Comparison of ENCODE assay signal across 9 mouse cellular contexts in genomic region chr7:105735464-105735863, GRCm38 (mm10). TPM values are rescaled to one million over a fixed set of nuclear protein-coding genes. Genes with fewer than 3 reads are reported as not detected.
DNase-seq lines count a peak whose midpoint lies in the region; ATAC-seq and TF ChIP-seq lines count a peak whose summit lies in the region.
"Not testable (repeated sequence)": the region's sequence is repeated elsewhere in the genome, so short reads cannot be mapped to it uniquely, and the experiment has no call there.
"Had no signal": no experiment of that assay in that cellular context is flagged by ENCODE, and none has a peak within 500 bp of the region (broad histone marks: within the 10 kb centered on the region; RNA-seq: fewer than 3 reads in every experiment).

No protein-coding gene starts in this region.

- peak overlapping the region; percentile 75 for H3K4me3 ChIP-seq in ES-Bruce4 (ENCODE audit: low read depth, low read length)
- H3K4me3 ChIP-seq in embryonic facial prominence, embryonic 11.5 days (ENCODE audit: low read depth, low read length): peak overlapping the region; percentile 87
- peak overlapping the region; percentile 83 for H3K4me3 ChIP-seq in forebrain, embryonic 16.5 days (replicated peaks; ENCODE audit: low read length)
- H3K4me3 ChIP-seq in hindbrain, embryonic 10.5 days: peak overlapping the region; percentile 89
- peak overlapping the region; percentile 89 for H3K4me3 ChIP-seq in kidney, embryonic 15.5 days (replicated peaks)
- peak overlapping the region; percentile 90 for H3K4me3 ChIP-seq in liver, embryonic 12.5 days
- H3K4me3 ChIP-seq in midbrain, embryonic 11.5 days (ENCODE audit: low read depth, low read length): peak overlapping the region; percentile 82
- H3K4me3 ChIP-seq in spleen, adult 2 months (ENCODE audit: extremely low read depth, insufficient read depth, insufficient read length): peak overlapping the region; percentile 40; the same call in 1 of the 2 replicates

- not testable (repeated sequence) for TF ChIP-seq EP300 in ES-Bruce4 (IDR thresholded peaks at IDR 0.05; ENCODE audit: insufficient read depth, low read depth, low read length)

- peak overlapping the region; percentile 95 for H3K9ac ChIP-seq in ES-Bruce4 (ENCODE audit: low read depth, poor library complexity, severe bottlenecking)
- peak overlapping the region; percentile 80 for H3K9ac ChIP-seq in embryonic facial prominence, embryonic 11.5 days (replicated peaks; ENCODE audit: low read length)
- H3K9ac ChIP-seq in forebrain, embryonic 16.5 days (replicated peaks; ENCODE audit: low read depth, low read length): peak overlapping the region; percentile 85; the same call in 1 of the 2 replicates
- H3K9ac ChIP-seq in kidney, embryonic 15.5 days: peak overlapping the region; percentile 95
- peak overlapping the region; percentile 96 for H3K9ac ChIP-seq in liver, embryonic 12.5 days
- peak overlapping the region; percentile 92 for H3K9ac ChIP-seq in midbrain, embryonic 11.5 days (ENCODE audit: low read length)

- peaks cover 35% of the 10 kb centered on the region for H3K36me3 ChIP-seq in ES-Bruce4 (ENCODE audit: control insufficient read depth, insufficient read depth, low read length, poor library complexity, severe bottlenecking)
- not testable (repeated sequence) for H3K36me3 ChIP-seq in embryonic facial prominence, embryonic 11.5 days (replicated peaks; ENCODE audit: control insufficient read depth, insufficient read depth, low read depth, low read length)
- peaks cover 15% of the 10 kb centered on the region for H3K36me3 ChIP-seq in forebrain, embryonic 16.5 days (ENCODE audit: control insufficient read depth, insufficient read depth)
- H3K36me3 ChIP-seq in hindbrain, embryonic 10.5 days: peaks cover 54% of the 10 kb centered on the region
- H3K36me3 ChIP-seq in kidney, embryonic 15.5 days: peaks cover 55% of the 10 kb centered on the region
- peaks cover 58% of the 10 kb centered on the region for H3K36me3 ChIP-seq in liver, embryonic 12.5 days
- peaks cover 19% of the 10 kb centered on the region for H3K36me3 ChIP-seq in midbrain, embryonic 11.5 days (ENCODE audit: control insufficient read depth, insufficient read depth, low read length)
- peaks cover 20% of the 10 kb centered on the region for H3K36me3 ChIP-seq in spleen, adult 2 months (ENCODE audit: control insufficient read depth, insufficient read depth, low read length)

- DNase-seq in embryonic facial prominence, embryonic 11.5 days (ENCODE audit: low spot score); hindbrain, embryonic 10.5 days (ENCODE audit: low spot score); midbrain, embryonic 11.5 days (ENCODE audit: low spot score, missing footprints); spleen, adult 2 months (ENCODE audit: low read depth in 1 of 2, low spot score in 2 of 2): not testable (repeated sequence)

- TF ChIP-seq POLR2A in ES-Bruce4 (IDR thresholded peaks at IDR 0.05; ENCODE audit: insufficient read depth, low read length); spleen, adult 2 months (IDR thresholded peaks at IDR 0.05; ENCODE audit: low read depth, low read length): not testable (repeated sequence)

- 51% methylated on average over 4 of the region's 4 CpGs for WGBS in embryonic facial prominence, embryonic 11.5 days
- 53% methylated on average over 4 of the region's 4 CpGs for WGBS in forebrain, embryonic 16.5 days
- WGBS in hindbrain, embryonic 10.5 days: 62% methylated on average over 4 of the region's 4 CpGs
- 53% methylated on average over 4 of the region's 4 CpGs for WGBS in kidney, embryonic 15.5 days
- WGBS in liver, embryonic 12.5 days (ENCODE audit: insufficient replicate concordance): 36% methylated on average over 4 of the region's 4 CpGs
- WGBS in midbrain, embryonic 11.5 days: 61% methylated on average over 4 of the region's 4 CpGs
- WGBS in spleen, adult 2 months: 39% methylated on average over 4 of the region's 4 CpGs

- H3K4me2 ChIP-seq in embryonic facial prominence, embryonic 11.5 days (ENCODE audit: low read depth, low read length): peak overlapping the region; percentile 86
- peak overlapping the region; percentile 87 for H3K4me2 ChIP-seq in forebrain, embryonic 16.5 days (ENCODE audit: low read length)
- H3K4me2 ChIP-seq in kidney, embryonic 15.5 days: peak overlapping the region; percentile 64
- peak overlapping the region; percentile 93 for H3K4me2 ChIP-seq in liver, embryonic 12.5 days
- H3K4me2 ChIP-seq in midbrain, embryonic 11.5 days: peak overlapping the region; percentile 82

- ATAC-seq in embryonic facial prominence, embryonic 11.5 days (replicated peaks; ENCODE audit: insufficient number of reproducible peaks, low FRiP score, low TSS enrichment, low read depth); forebrain, embryonic 16.5 days; kidney, embryonic 15.5 days (replicated peaks; ENCODE audit: low FRiP score); liver, embryonic 12.5 days; midbrain, embryonic 11.5 days (ENCODE audit: low FRiP score): not testable (repeated sequence)

- not testable (repeated sequence) for H3K9me3 ChIP-seq in ES-Bruce4 (replicated peaks; ENCODE audit: control insufficient read depth, insufficient read depth, low read length, poor library complexity, severe bottlenecking); embryonic facial prominence, embryonic 11.5 days (replicated peaks; ENCODE audit: control insufficient read depth, low read length); forebrain, embryonic 16.5 days (ENCODE audit: control insufficient read depth, low read length); hindbrain, embryonic 10.5 days; kidney, embryonic 15.5 days (replicated peaks); liver, embryonic 12.5 days (replicated peaks); midbrain, embryonic 11.5 days (ENCODE audit: control insufficient read depth, low read length)

- not testable (repeated sequence) for TF ChIP-seq CTCF in ES-Bruce4 (IDR thresholded peaks at IDR 0.05; ENCODE audit: low read depth, low read length); spleen, adult 2 months (IDR thresholded peaks at IDR 0.05; ENCODE audit: extremely low read depth, insufficient read depth, insufficient read length, insufficient replicate concordance)

- not testable (repeated sequence) for H3K4me1 ChIP-seq in ES-Bruce4 (ENCODE audit: control insufficient read depth, insufficient read depth, low read length); embryonic facial prominence, embryonic 11.5 days (ENCODE audit: control insufficient read depth, insufficient read depth, low read length); spleen, adult 2 months (ENCODE audit: control insufficient read depth, insufficient read depth, insufficient read length)
- H3K4me1 ChIP-seq in forebrain, embryonic 16.5 days (replicated peaks; ENCODE audit: control insufficient read depth, insufficient read depth, low read length): peaks cover 22% of the 10 kb centered on the region
- H3K4me1 ChIP-seq in hindbrain, embryonic 10.5 days (replicated peaks): peaks cover 42% of the 10 kb centered on the region
- peaks cover 37% of the 10 kb centered on the region for H3K4me1 ChIP-seq in kidney, embryonic 15.5 days
- H3K4me1 ChIP-seq in liver, embryonic 12.5 days: peaks cover 59% of the 10 kb centered on the region
- H3K4me1 ChIP-seq in midbrain, embryonic 11.5 days (ENCODE audit: control insufficient read depth, insufficient read depth, low read length): peaks cover 22% of the 10 kb centered on the region; the same call in 1 of the 2 replicates

- not testable (repeated sequence) for H3K27me3 ChIP-seq in ES-Bruce4 (ENCODE audit: control insufficient read depth, insufficient read depth, low read length, poor library complexity, severe bottlenecking); embryonic facial prominence, embryonic 11.5 days (ENCODE audit: control insufficient read depth, insufficient read depth, low read length); forebrain, embryonic 16.5 days (replicated peaks; ENCODE audit: control insufficient read depth, insufficient read depth, low read length); hindbrain, embryonic 10.5 days (ENCODE audit: insufficient read depth, poor library complexity, severe bottlenecking); kidney, embryonic 15.5 days; liver, embryonic 12.5 days (replicated peaks); midbrain, embryonic 11.5 days (ENCODE audit: control insufficient read depth, insufficient read depth, low read length); spleen, adult 2 months (ENCODE audit: control insufficient read depth, insufficient read depth, low read length)

- not testable (repeated sequence) for H3K27ac ChIP-seq in ES-Bruce4 (ENCODE audit: insufficient read depth, low read length); embryonic facial prominence, embryonic 11.5 days (replicated peaks; ENCODE audit: low read depth, low read length); forebrain, embryonic 16.5 days (ENCODE audit: low read length); midbrain, embryonic 11.5 days (ENCODE audit: low read depth, low read length); spleen, adult 2 months (ENCODE audit: insufficient read depth, low read length)
- H3K27ac ChIP-seq in hindbrain, embryonic 10.5 days: peak overlapping the region; percentile 96
- H3K27ac ChIP-seq in kidney, embryonic 15.5 days: peak overlapping the region; percentile 95
- H3K27ac ChIP-seq in liver, embryonic 12.5 days: peak overlapping the region; percentile 88; the same call in 1 of the 2 replicates

RNA-seq across cellular contexts. Expression of gene Ilk, which starts 0.9 kb away (rescaled TPM):
- 90.9 and 107 TPM in 2 replicates for polyA plus RNA-seq in ES-Bruce4 (2011; ENCODE audit: insufficient read depth, insufficient read length, low read depth, missing spikeins)
- polyA plus RNA-seq in embryonic facial prominence, embryonic 11.5 days (2014; fragmentation: Nextera tagmentation; extraction: Ambion mirVana): 239 TPM in 2 replicates
- polyA plus RNA-seq in forebrain, embryonic 16.5 days (2015; fragmentation: Nextera tagmentation; extraction: Ambion mirVana): 191 and 228 TPM in 2 replicates
- polyA plus RNA-seq in hindbrain, embryonic 10.5 days (2016; fragmentation: Nextera tagmentation; extraction: Ambion mirVana): 234 and 240 TPM in 2 replicates
- 331 and 360 TPM in 2 replicates for polyA plus RNA-seq in kidney, embryonic 15.5 days (2015; fragmentation: Nextera tagmentation; extraction: Ambion mirVana)
- polyA plus RNA-seq in liver, embryonic 12.5 days (2016; fragmentation: Nextera tagmentation; extraction: Ambion mirVana): 149 and 159 TPM in 2 replicates
- 238 and 241 TPM in 2 replicates for polyA plus RNA-seq in midbrain, embryonic 11.5 days (2014; fragmentation: Nextera tagmentation; extraction: Ambion mirVana)
- 89.5 and 90.1 TPM in 2 replicates for polyA plus RNA-seq in spleen, adult 2 months (2012; rRNA removed)

RNA-seq across cellular contexts. Expression of gene Rrp8, which starts 1.7 kb away (rescaled TPM):
- 31.9 and 33.6 TPM in 2 replicates for polyA plus RNA-seq in ES-Bruce4 (2011; ENCODE audit: insufficient read depth, insufficient read length, low read depth, missing spikeins)
- 46.2 and 51.2 TPM in 2 replicates for polyA plus RNA-seq in embryonic facial prominence, embryonic 11.5 days (2014; fragmentation: Nextera tagmentation; extraction: Ambion mirVana)
- 25.3 and 26.3 TPM in 2 replicates for polyA plus RNA-seq in forebrain, embryonic 16.5 days (2015; fragmentation: Nextera tagmentation; extraction: Ambion mirVana)
- polyA plus RNA-seq in hindbrain, embryonic 10.5 days (2016; fragmentation: Nextera tagmentation; extraction: Ambion mirVana): 33.6 and 36.2 TPM in 2 replicates
- 44.8 and 49.6 TPM in 2 replicates for polyA plus RNA-seq in kidney, embryonic 15.5 days (2015; fragmentation: Nextera tagmentation; extraction: Ambion mirVana)
- polyA plus RNA-seq in liver, embryonic 12.5 days (2016; fragmentation: Nextera tagmentation; extraction: Ambion mirVana): 28.8 and 29.1 TPM in 2 replicates
- polyA plus RNA-seq in midbrain, embryonic 11.5 days (2014; fragmentation: Nextera tagmentation; extraction: Ambion mirVana): 41.2 and 45.0 TPM in 2 replicates
- 6.1 and 7.2 TPM in 2 replicates for polyA plus RNA-seq in spleen, adult 2 months (2012; rRNA removed)

RNA-seq across cellular contexts. Expression of gene Taf10, which starts 8.7 kb away (rescaled TPM):
- 208 and 210 TPM in 2 replicates for polyA plus RNA-seq in ES-Bruce4 (2011; ENCODE audit: insufficient read depth, insufficient read length, low read depth, missing spikeins)
- 168 and 181 TPM in 2 replicates for polyA plus RNA-seq in embryonic facial prominence, embryonic 11.5 days (2014; fragmentation: Nextera tagmentation; extraction: Ambion mirVana)
- 85.8 and 89.5 TPM in 2 replicates for polyA plus RNA-seq in forebrain, embryonic 16.5 days (2015; fragmentation: Nextera tagmentation; extraction: Ambion mirVana)
- 177 and 188 TPM in 2 replicates for polyA plus RNA-seq in hindbrain, embryonic 10.5 days (2016; fragmentation: Nextera tagmentation; extraction: Ambion mirVana)
- polyA plus RNA-seq in kidney, embryonic 15.5 days (2015; fragmentation: Nextera tagmentation; extraction: Ambion mirVana): 127 and 136 TPM in 2 replicates
- polyA plus RNA-seq in liver, embryonic 12.5 days (2016; fragmentation: Nextera tagmentation; extraction: Ambion mirVana): 232 and 233 TPM in 2 replicates
- polyA plus RNA-seq in midbrain, embryonic 11.5 days (2014; fragmentation: Nextera tagmentation; extraction: Ambion mirVana): 163 and 195 TPM in 2 replicates
- 282 and 451 TPM in 2 replicates for polyA plus RNA-seq in spleen, adult 2 months (2012; rRNA removed)

RNA-seq across cellular contexts. Expression of gene Tpp1, which starts 16.6 kb away (rescaled TPM):
- 68.2 and 74.8 TPM in 2 replicates for polyA plus RNA-seq in ES-Bruce4 (2011; ENCODE audit: insufficient read depth, insufficient read length, low read depth, missing spikeins)
- 38.1 and 42.6 TPM in 2 replicates for polyA plus RNA-seq in embryonic facial prominence, embryonic 11.5 days (2014; fragmentation: Nextera tagmentation; extraction: Ambion mirVana)
- polyA plus RNA-seq in forebrain, embryonic 16.5 days (2015; fragmentation: Nextera tagmentation; extraction: Ambion mirVana): 30.2 and 35.2 TPM in 2 replicates
- polyA plus RNA-seq in hindbrain, embryonic 10.5 days (2016; fragmentation: Nextera tagmentation; extraction: Ambion mirVana): 57.8 and 59.2 TPM in 2 replicates
- 92.7 and 94.9 TPM in 2 replicates for polyA plus RNA-seq in kidney, embryonic 15.5 days (2015; fragmentation: Nextera tagmentation; extraction: Ambion mirVana)
- polyA plus RNA-seq in liver, embryonic 12.5 days (2016; fragmentation: Nextera tagmentation; extraction: Ambion mirVana): 62.3 and 64.7 TPM in 2 replicates
- polyA plus RNA-seq in midbrain, embryonic 11.5 days (2014; fragmentation: Nextera tagmentation; extraction: Ambion mirVana): 54.1 and 57.9 TPM in 2 replicates
- polyA plus RNA-seq in spleen, adult 2 months (2012; rRNA removed): 83.3 and 87.4 TPM in 2 replicates

RNA-seq across cellular contexts. Expression of gene Dchs1, which starts 52.0 kb away (rescaled TPM):
- polyA plus RNA-seq in ES-Bruce4 (2011; ENCODE audit: insufficient read depth, insufficient read length, low read depth, missing spikeins): 0.37 and 0.55 TPM in 2 replicates
- 18.5 and 19.3 TPM in 2 replicates for polyA plus RNA-seq in embryonic facial prominence, embryonic 11.5 days (2014; fragmentation: Nextera tagmentation; extraction: Ambion mirVana)
- polyA plus RNA-seq in forebrain, embryonic 16.5 days (2015; fragmentation: Nextera tagmentation; extraction: Ambion mirVana): 20.7 and 22.0 TPM in 2 replicates
- 9.3 and 13.4 TPM in 2 replicates for polyA plus RNA-seq in hindbrain, embryonic 10.5 days (2016; fragmentation: Nextera tagmentation; extraction: Ambion mirVana)
- 10.2 and 12.1 TPM in 2 replicates for polyA plus RNA-seq in kidney, embryonic 15.5 days (2015; fragmentation: Nextera tagmentation; extraction: Ambion mirVana)
- polyA plus RNA-seq in liver, embryonic 12.5 days (2016; fragmentation: Nextera tagmentation; extraction: Ambion mirVana): 1.9 and 2.0 TPM in 2 replicates
- polyA plus RNA-seq in midbrain, embryonic 11.5 days (2014; fragmentation: Nextera tagmentation; extraction: Ambion mirVana): 10.7 and 12.7 TPM in 2 replicates
- 6.7 and 7.4 TPM in 2 replicates for polyA plus RNA-seq in spleen, adult 2 months (2012; rRNA removed)
- polyA plus RNA-seq: activated CD4-positive, CD25-positive, alpha-beta regulatory T cell, adult 4 months had no signal

Comparison
In these comparisons a context has a peak if more than half of its experiments do, and no peak if none do; other contexts are left out.
1. H3K4me3 ChIP-seq: peak in every context shown above with its lines; median percentile 90 in liver, embryonic 12.5 days; 89 in hindbrain, embryonic 10.5 days; 89 in kidney, embryonic 15.5 days; 87 in embryonic facial prominence, embryonic 11.5 days; 83 in forebrain, embryonic 16.5 days; 82 in midbrain, embryonic 11.5 days; 75 in ES-Bruce4; 40 in spleen, adult 2 months.